Mouse (Mus musculus) E14TG2a.4 (cell line): ENCODE measurements around the gene Dnlz.

ENCODE experiments used
- H3K27me3 ChIP-seq: 2 replicates; pipeline ENCODE4 v1.6.1; 2014; ENCODE audit warnings: low read length, control low read depth; ENCODE audit not compliant: insufficient read depth
- H3K36me3 ChIP-seq: 2 replicates; pipeline ENCODE4 v1.6.1; 2014; ENCODE audit warnings: low read length, control low read depth; ENCODE audit not compliant: insufficient read depth
- H3K4me1 ChIP-seq: replicated peaks from 2 replicates; pipeline ENCODE4 v1.6.1; 2014; ENCODE audit warnings: low read depth, low read length, control low read depth
- H3K4me3 ChIP-seq: replicated peaks from 2 replicates; pipeline ENCODE4 v1.5.1; 2014; ENCODE audit warnings: mild to moderate bottlenecking, low read length
- H3K9me3 ChIP-seq: 2 replicates; pipeline ENCODE4 v1.6.1; 2014; ENCODE audit warnings: low read length, control low read depth
- CTCF ChIP-seq: conservative IDR thresholded peaks from 2 replicates; pipeline ENCODE4 v1.5.1; 2014; ENCODE audit warnings: low read length
- NANOG ChIP-seq: IDR thresholded peaks from 2 replicates; pipeline ENCODE4 v1.6.1; 2014; ENCODE audit warnings: borderline replicate concordance, low read length, mixed read lengths
- POU5F1 ChIP-seq: IDR thresholded peaks from 2 replicates; pipeline ENCODE4 v1.6.1; 2014; ENCODE audit warnings: low read length, borderline replicate concordance

Gene Dnlz

DNA sequence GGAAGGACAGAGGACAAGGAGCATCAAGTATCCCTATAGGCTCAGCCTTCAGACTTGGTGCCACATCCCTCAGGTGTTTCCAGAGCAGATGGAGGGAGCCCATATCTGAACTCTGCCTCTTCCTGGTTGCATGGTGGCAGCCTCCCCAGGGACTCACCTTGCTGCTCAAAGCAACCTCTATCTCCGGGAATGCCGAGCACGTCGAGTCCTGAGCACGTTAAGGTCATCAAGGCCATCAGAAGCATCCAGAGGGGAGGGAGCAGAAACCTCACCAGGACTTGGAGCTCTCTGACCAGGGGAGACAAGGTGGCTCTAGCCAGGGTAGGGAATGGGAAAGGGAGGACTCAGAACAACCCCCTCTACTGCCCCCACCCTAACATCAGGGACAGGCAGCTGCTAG is 11.6 kb upstream of the Dnlz start:
- H3K36me3 ChIP-seq: peaks cover 73% of the 10 kb centered on the region
- TF ChIP-seq CTCF (no peak), NANOG (no peak)
- H3K4me3 ChIP-seq: no peak overlapping the region
- peaks cover 14% of the 10 kb centered on the region; the same call in 1 of the 2 replicates for H3K4me1 ChIP-seq
- H3K27me3 ChIP-seq: peaks cover 3% of the 10 kb centered on the region; the same call in 1 of the 2 replicates
- H3K9me3 ChIP-seq: no peaks in the 10 kb centered on the region

DNA sequence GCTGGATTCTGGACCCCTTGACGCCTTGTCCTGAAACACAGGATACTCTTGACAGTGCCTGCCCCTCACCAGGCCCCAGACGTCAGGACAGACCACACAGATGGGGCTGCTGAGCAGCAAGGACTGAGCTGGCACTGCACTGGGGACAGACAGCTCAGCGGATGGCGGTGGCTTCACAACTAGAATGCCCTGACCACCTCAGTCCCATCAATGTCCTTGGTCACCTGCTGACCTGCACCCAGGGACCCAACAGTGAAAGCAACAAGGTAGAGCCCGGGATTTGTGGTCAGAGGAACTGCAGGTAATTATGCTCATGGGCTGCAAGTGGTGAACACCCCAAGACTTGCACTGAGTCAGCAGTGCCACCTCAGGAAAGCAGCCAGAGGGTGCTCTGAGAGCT is 11.1 kb upstream of the Dnlz start:
- no peaks in the 10 kb centered on the region for H3K9me3 ChIP-seq
- H3K36me3 ChIP-seq: peaks cover 68% of the 10 kb centered on the region
- TF ChIP-seq POU5F1 (no peak), NANOG (no peak), CTCF (no peak)
- H3K4me3 ChIP-seq: no peak overlapping the region
- peaks cover 18% of the 10 kb centered on the region for H3K4me1 ChIP-seq
- H3K27me3 ChIP-seq: peaks cover 8% of the 10 kb centered on the region; the same call in 1 of the 2 replicates

DNA sequence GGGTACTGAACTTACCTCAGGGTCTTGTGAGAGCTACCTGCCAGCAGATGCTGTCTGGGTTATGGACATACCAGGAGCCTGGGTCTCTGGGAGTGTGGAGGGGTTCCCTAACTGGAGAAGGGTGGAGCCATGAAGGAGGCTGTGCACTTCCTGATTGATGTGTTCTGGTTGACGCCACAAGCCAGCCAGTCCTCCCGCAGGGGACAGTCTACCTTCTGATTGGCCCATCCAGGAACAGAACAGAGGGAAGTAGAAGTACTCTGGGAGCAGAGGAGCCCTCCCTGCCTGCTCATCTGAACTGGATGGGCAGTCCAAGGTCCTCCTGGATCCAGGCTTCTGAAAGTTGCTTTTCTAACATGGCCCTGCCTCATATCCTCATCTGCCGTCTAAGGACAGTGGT is 8.9 kb upstream of the Dnlz start, which contains the start of gene Card9:
Gene Card9, minus strand, starts transcription at position 147 of the 400 bp plus-strand sequence.
- no peak for TF ChIP-seq POU5F1
- TF ChIP-seq NANOG: no peak
- no peak for TF ChIP-seq CTCF
- H3K4me3 ChIP-seq: no peak within 1 kb of the TSS

DNA sequence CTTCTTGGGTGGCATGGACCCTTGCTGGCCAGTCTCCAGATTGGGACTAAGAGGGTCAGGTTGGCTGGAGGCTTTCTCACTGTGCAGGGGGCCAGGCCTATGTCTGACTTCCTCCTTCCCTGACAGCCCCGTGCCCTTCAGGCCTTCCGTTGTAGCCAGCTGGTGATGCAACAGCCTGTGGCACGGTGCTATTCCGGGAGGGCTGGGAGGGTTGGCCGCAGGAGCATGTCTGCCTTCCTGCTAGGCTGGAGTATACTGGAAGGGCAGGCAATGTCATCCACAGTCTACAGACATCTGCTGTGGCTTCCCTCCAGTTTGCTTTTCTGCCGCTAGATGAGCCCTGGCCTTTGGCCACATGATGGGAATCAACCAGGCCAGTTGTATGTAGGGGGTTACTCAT is 8.1 kb upstream of the Dnlz start:
- Histone ChIP-seq H3K4me1 (peaks cover 35% of the 10 kb centered on the region), H3K36me3 (peaks cover 38% of the 10 kb centered on the region), H3K27me3 (peaks cover 12% of the 10 kb centered on the region; the same call in 1 of the 2 replicates), H3K9me3 (no peaks in the 10 kb centered on the region), H3K4me3 (no peak overlapping the region)
- no peak for TF ChIP-seq POU5F1
- TF ChIP-seq NANOG: no peak
- no peak for TF ChIP-seq CTCF

More for the DNA sequence above, 8.9 kb upstream of the Dnlz start, which contains the start of gene Card9:
- H3K36me3 ChIP-seq: peaks cover 46% of the 10 kb centered on the region
- H3K9me3 ChIP-seq: no peaks in the 10 kb centered on the region
- H3K27me3 ChIP-seq: peaks cover 12% of the 10 kb centered on the region; the same call in 1 of the 2 replicates
- H3K4me1 ChIP-seq: peaks cover 39% of the 10 kb centered on the region

DNA sequence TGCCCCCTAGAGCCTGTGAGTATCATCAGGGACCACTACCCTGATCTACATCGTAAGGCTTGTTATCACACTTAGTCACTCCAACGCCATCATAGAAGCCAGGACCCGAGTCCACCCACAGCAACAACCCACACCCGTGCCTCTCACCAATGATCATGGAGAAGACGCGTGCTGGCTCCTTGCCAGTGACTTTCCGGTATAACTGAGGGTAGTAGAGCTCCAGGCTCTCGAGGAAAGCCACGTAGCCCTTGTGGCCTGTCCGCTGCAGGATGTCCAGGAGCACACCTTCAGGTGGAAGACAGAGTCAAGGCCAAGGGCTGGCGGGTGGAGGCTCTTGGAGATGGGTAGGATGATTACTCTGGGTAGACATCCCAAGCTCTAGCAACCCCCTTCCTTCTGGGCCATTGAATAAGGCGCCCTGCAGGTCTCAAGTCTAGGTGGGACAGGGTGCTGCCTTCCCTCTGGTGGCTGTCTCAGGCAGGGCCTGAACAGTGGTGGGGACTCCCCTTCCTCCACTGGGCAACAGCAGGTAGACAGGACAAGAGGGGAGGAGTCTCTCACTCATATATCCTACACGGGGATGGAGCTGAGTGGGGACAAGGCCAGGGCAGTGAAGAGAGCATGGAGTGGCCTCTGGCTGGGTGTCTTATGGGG is 6.9 kb upstream of the Dnlz start:
- Histone ChIP-seq H3K4me1 (peaks cover 34% of the 10 kb centered on the region), H3K4me3 (no peak overlapping the region), H3K9me3 (no peaks in the 10 kb centered on the region), H3K36me3 (peaks cover 28% of the 10 kb centered on the region), H3K27me3 (peaks cover 12% of the 10 kb centered on the region; the same call in 1 of the 2 replicates)
- TF ChIP-seq POU5F1 (no peak), NANOG (no peak), CTCF (no peak)

DNA sequence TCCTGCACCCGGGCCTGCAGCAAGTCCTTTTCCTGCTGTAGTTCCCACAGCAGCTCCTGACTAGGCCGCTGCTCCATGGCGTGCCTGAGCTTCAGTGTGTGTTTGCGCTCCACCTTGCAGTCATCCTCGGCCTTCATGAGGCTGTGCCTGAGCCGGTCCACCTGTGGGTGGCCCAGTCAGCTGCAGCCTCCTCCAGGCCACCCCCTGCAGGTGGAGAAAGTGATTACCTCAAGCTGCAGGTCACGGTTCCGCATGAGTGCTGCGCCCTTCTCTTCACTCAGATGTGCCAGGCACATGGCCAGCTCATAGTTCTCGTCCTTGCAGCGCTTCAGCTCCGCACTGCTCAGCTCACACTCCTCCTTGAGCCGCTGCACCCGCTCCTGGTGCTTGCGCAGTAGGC is 5.6 kb upstream of the Dnlz start:
- Histone ChIP-seq H3K9me3 (no peaks in the 10 kb centered on the region), H3K4me1 (peaks cover 42% of the 10 kb centered on the region)
- peak; percentile 5; the same call in 1 of the 2 replicates for TF ChIP-seq CTCF
- TF ChIP-seq POU5F1: no peak
- TF ChIP-seq NANOG: no peak

DNA sequence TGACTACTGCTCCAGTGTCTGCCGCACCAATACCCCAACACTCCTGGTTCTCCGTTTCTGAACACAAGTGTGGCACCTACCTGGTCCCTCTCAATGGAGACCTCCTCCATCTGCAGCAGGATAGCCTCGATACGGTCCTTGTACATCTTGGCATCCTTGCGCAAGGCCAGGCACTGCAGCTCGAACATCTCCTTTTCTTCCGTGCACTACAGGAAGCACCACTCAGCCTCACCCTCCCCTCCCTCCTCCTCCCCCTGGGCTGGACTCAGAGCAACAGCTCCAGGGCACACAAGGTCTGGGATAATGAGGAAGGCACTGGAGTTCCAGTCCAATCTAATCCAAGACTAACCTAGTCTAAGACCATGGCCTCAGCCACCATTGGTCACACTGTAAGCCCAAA is 4.8 kb upstream of the Dnlz start:
- peaks cover 43% of the 10 kb centered on the region for H3K4me1 ChIP-seq
- H3K4me3 ChIP-seq: peak overlapping the region; percentile 53
- TF ChIP-seq CTCF (no peak), POU5F1 (no peak), NANOG (no peak)
- H3K9me3 ChIP-seq: no peaks in the 10 kb centered on the region
- peaks cover 11% of the 10 kb centered on the region for H3K36me3 ChIP-seq
- peaks cover 20% of the 10 kb centered on the region; the same call in 1 of the 2 replicates for H3K27me3 ChIP-seq

More for the DNA sequence above, 5.6 kb upstream of the Dnlz start:
- peaks cover 15% of the 10 kb centered on the region for H3K36me3 ChIP-seq
- peak overlapping the region; percentile 53 for H3K4me3 ChIP-seq
- peaks cover 19% of the 10 kb centered on the region; the same call in 1 of the 2 replicates for H3K27me3 ChIP-seq

DNA sequence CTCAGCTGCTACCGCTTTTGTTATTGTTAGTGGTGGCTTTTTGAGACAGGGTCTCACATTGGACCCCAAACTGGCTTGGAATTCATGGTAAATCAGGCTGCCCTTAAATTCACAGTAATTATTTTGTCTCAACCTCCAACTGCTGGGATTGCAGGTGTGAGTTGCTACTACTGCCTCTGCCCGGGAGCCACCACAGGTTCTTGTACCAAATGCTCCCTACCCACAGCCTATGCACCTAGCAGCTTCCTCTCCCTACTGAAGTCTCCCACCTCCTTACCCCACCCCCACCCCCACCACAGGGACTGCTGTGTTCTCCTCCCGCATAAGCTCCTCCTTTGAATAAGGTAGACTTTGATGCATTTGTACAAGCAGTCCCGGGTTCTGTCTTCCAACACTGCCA is 4.3 kb upstream of the Dnlz start:
- Histone ChIP-seq H3K27me3 (peaks cover 20% of the 10 kb centered on the region; the same call in 1 of the 2 replicates), H3K4me1 (peaks cover 45% of the 10 kb centered on the region), H3K36me3 (peaks cover 7% of the 10 kb centered on the region), H3K9me3 (no peaks in the 10 kb centered on the region), H3K4me3 (no peak overlapping the region)
- TF ChIP-seq CTCF: no peak
- TF ChIP-seq POU5F1: no peak
- TF ChIP-seq NANOG: no peak

DNA sequence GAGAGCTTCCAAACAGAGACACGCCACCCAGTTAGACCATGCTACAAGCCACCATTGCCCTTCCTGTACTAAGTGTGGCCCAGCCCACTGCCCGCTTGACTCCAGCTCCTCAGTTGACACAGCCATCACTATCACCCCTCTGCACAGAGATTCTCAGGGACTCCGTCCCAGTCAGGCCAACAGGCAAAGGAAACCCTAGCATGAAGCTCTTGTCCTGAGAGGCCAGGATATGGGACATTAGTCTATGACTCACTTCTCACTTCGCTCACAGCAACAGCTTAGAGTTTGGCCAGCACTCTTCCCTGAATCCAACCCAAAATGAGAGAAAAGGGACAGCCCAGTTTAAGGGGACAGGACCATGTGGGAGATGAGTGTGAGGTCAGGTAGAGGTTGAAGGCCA is 2.5 kb upstream of the Dnlz start:
- TF ChIP-seq POU5F1 (no peak), NANOG (no peak), CTCF (no peak)
- H3K36me3 ChIP-seq: peaks cover 14% of the 10 kb centered on the region
- peaks cover 46% of the 10 kb centered on the region for H3K4me1 ChIP-seq
- H3K27me3 ChIP-seq: peaks cover 20% of the 10 kb centered on the region; the same call in 1 of the 2 replicates
- no peak overlapping the region for H3K4me3 ChIP-seq
- H3K9me3 ChIP-seq: no peaks in the 10 kb centered on the region
